Mouse (Mus musculus): Measurements from ENCODE around the gene Rgl1. TPM values are rescaled to one million over a fixed set of nuclear protein-coding genes. Genes with fewer than 3 reads are reported as not detected.

Gene Rgl1
- polyA plus RNA-seq, 2 experiments = 5.4 to 8.6 TPM

GRCm38 (mm10) chr1:152560477-152560876 lies 205.7 kb downstream of the Rgl1 start:
- DNase-seq (ENCODE audit: low read depth in 3 of 3, low spot score in 3 of 3) (no peak), ATAC-seq (ENCODE audit: insufficient read depth) (no peak)
- 80% methylated on average over 5 of the region's 5 CpGs for WGBS (ENCODE audit: insufficient replicate concordance)

DNA sequence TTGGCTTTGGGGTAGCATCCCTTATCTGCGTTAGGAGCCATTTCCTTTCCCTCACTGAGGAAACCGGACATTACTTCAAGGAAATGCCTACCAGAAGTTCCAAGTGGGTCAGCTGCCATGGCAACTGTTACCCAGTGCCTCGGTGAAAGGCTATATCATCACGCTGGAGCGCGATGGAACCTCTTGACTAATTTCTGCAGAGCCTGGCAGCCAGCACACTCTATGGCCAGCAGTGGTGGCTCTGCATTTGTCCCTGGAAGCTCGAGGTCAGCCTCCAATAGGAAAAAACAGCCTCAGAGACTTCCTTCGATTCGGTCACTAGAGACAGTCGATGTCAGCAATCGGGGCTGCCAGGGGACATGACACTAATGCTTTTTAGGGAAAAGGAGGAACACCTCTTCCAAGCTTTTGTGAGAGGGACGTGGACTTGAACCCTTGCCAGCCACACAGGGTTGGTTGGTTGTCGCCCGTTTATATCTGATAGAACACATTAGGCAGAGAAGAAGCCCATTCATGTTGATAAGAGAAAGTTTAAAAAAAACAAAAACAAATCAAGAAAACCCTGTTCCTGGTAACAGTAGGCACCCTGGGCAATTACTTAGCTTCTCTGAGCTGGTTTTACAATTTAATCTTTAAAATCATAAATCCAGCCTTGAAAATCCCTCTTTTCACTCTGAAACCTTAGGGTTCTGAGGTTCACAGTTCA lies 209.4 kb downstream of the Rgl1 start:
- DNase-seq (ENCODE audit: low read depth in 3 of 3, low spot score in 3 of 3) (no peak), ATAC-seq (ENCODE audit: insufficient read depth) (no peak)
- no peaks in the 10 kb centered on the region for H3K9me3 ChIP-seq (ENCODE audit: control insufficient read depth, low read length)
- no peaks in the 10 kb centered on the region for H3K27me3 ChIP-seq (ENCODE audit: control insufficient read depth, insufficient read depth, low read length)
- 39% methylated on average over 14 of the region's 14 CpGs for WGBS (ENCODE audit: insufficient replicate concordance)
- H3K27ac ChIP-seq = no peak overlapping the region
- H3K36me3 ChIP-seq (replicated peaks; ENCODE audit: control insufficient read depth, insufficient read depth, low read depth) = no peaks in the 10 kb centered on the region
- H3K9ac ChIP-seq (replicated peaks) = no peak overlapping the region
- H3K4me1 ChIP-seq (replicated peaks; ENCODE audit: control insufficient read depth in 2 of 2, insufficient read depth in 2 of 2, low read length in 1 of 2) = peaks cover 0 to 2% of the 10 kb centered on the region in 2 experiments; a peak in 1 of 4 replicates
- H3K4me2 ChIP-seq (ENCODE audit: low read depth) = no peak overlapping the region
- no peak for TF ChIP-seq CTCF (IDR thresholded peaks at IDR 0.05; ENCODE audit: low read depth)
- TF ChIP-seq EP300 (IDR thresholded peaks at IDR 0.05; ENCODE audit: low read depth) = no peak
- H3K4me3 ChIP-seq (ENCODE audit: insufficient read depth in 1 of 2, low read depth in 2 of 2, low read length in 2 of 2) = no peak overlapping the region

More at GRCm38 (mm10) chr1:152560477-152560876, 205.7 kb downstream of the Rgl1 start:
- H3K9me3 ChIP-seq (ENCODE audit: control insufficient read depth, low read length) = no peaks in the 10 kb centered on the region
- H3K36me3 ChIP-seq (replicated peaks; ENCODE audit: control insufficient read depth, insufficient read depth, low read depth) = no peaks in the 10 kb centered on the region
- no peak overlapping the region for H3K9ac ChIP-seq (replicated peaks)
- H3K4me2 ChIP-seq (ENCODE audit: low read depth) = no peak overlapping the region
- no peaks in the 10 kb centered on the region for H3K27me3 ChIP-seq (ENCODE audit: control insufficient read depth, insufficient read depth, low read length)
- H3K4me3 ChIP-seq (ENCODE audit: insufficient read depth in 1 of 2, low read depth in 2 of 2, low read length in 2 of 2) = no peak overlapping the region
- TF ChIP-seq EP300 (IDR thresholded peaks at IDR 0.05; ENCODE audit: low read depth) (no peak), CTCF (IDR thresholded peaks at IDR 0.05; ENCODE audit: low read depth) (no peak)
- H3K27ac ChIP-seq = no peak overlapping the region
- H3K4me1 ChIP-seq (replicated peaks; ENCODE audit: control insufficient read depth in 2 of 2, insufficient read depth in 2 of 2, low read length in 1 of 2) = peaks cover 0 to 2% of the 10 kb centered on the region in 2 experiments; a peak in 1 of 4 replicates

- no peaks in the 10 kb centered on the region for H3K36me3 ChIP-seq (replicated peaks; ENCODE audit: control insufficient read depth, insufficient read depth, low read depth)
- H3K27ac ChIP-seq = no peak overlapping the region
- no peak overlapping the region for H3K4me2 ChIP-seq (ENCODE audit: low read depth)
- no peaks in the 10 kb centered on the region for H3K27me3 ChIP-seq (ENCODE audit: control insufficient read depth, insufficient read depth, low read length)
- ATAC-seq (ENCODE audit: insufficient read depth) = no peak
- no peaks in the 10 kb centered on the region for H3K9me3 ChIP-seq (ENCODE audit: control insufficient read depth, low read length)
- no peak overlapping the region for H3K9ac ChIP-seq (replicated peaks)
- no peak for DNase-seq (ENCODE audit: low read depth in 3 of 3, low spot score in 3 of 3)
- no peak for TF ChIP-seq EP300 (IDR thresholded peaks at IDR 0.05; ENCODE audit: low read depth)
- TF ChIP-seq CTCF (IDR thresholded peaks at IDR 0.05; ENCODE audit: low read depth) = no peak
- H3K4me3 ChIP-seq (ENCODE audit: insufficient read depth in 1 of 2, low read depth in 2 of 2, low read length in 2 of 2) = no peak overlapping the region
- WGBS (ENCODE audit: insufficient replicate concordance) = 50% methylated on average over 7 of the region's 7 CpGs
- peaks cover 0 to 2% of the 10 kb centered on the region in 2 experiments; a peak in 1 of 4 replicates for H3K4me1 ChIP-seq (replicated peaks; ENCODE audit: control insufficient read depth in 2 of 2, insufficient read depth in 2 of 2, low read length in 1 of 2)
Measured at GRCm38 (mm10) chr1:152555944-152556573, 210.1 kb downstream of the Rgl1 start.

DNA sequence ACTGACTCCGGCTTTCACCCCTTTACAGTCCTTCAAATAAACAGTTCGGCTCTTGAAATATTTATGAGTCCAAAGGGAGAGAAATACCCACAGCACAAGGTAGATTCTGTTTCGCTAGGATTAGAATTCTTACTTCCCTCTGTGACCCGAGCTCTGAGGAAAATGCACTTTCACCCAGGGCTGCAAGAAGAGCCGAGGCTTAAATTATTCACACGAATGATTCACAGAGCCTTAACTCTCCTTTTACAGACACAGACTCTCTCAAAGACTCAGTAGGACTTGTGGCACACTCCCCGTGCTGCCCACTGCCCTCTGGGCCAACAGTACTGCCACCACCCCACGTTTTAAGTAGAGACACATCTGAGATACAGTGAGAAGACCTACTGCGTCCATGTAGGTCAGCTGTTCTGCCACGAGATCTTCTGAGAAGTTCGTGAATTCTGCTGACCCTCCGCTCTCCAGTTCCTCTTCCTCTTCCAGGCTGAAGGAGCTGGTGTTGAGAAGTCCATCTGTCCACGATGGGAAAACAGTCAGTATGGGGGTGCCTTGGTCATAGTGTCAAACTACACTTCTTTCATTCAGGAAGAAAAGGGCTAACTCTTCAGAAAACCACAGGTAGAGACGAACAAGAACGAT lies 212.1 kb downstream of the Rgl1 start:
- no peak overlapping the region for H3K4me3 ChIP-seq (ENCODE audit: insufficient read depth in 1 of 2, low read depth in 2 of 2, low read length in 2 of 2)
- H3K9me3 ChIP-seq (ENCODE audit: control insufficient read depth, low read length) = no peaks in the 10 kb centered on the region
- H3K27ac ChIP-seq = no peak overlapping the region
- H3K4me1 ChIP-seq (replicated peaks; ENCODE audit: control insufficient read depth in 2 of 2, insufficient read depth in 2 of 2, low read length in 1 of 2) = peaks cover 0 to 2% of the 10 kb centered on the region in 2 experiments; a peak in 1 of 4 replicates
- no peak overlapping the region for H3K4me2 ChIP-seq (ENCODE audit: low read depth)
- 43% methylated on average over 15 of the region's 15 CpGs for WGBS (ENCODE audit: insufficient replicate concordance)
- TF ChIP-seq EP300 (IDR thresholded peaks at IDR 0.05; ENCODE audit: low read depth) = no peak
- no peak for TF ChIP-seq CTCF (IDR thresholded peaks at IDR 0.05; ENCODE audit: low read depth)
- no peak for ATAC-seq (ENCODE audit: insufficient read depth)
- no peaks in the 10 kb centered on the region for H3K27me3 ChIP-seq (ENCODE audit: control insufficient read depth, insufficient read depth, low read length)
- no peaks in the 10 kb centered on the region for H3K36me3 ChIP-seq (replicated peaks; ENCODE audit: control insufficient read depth, insufficient read depth, low read depth)
- H3K9ac ChIP-seq (replicated peaks) = no peak overlapping the region
- no peak for DNase-seq (ENCODE audit: low read depth in 3 of 3, low spot score in 3 of 3)

- TF ChIP-seq EP300 (IDR thresholded peaks at IDR 0.05; ENCODE audit: low read depth) = no peak
- no peak for TF ChIP-seq CTCF (IDR thresholded peaks at IDR 0.05; ENCODE audit: low read depth)
- no peak overlapping the region for H3K4me3 ChIP-seq (ENCODE audit: insufficient read depth in 1 of 2, low read depth in 2 of 2, low read length in 2 of 2)
- no peaks in the 10 kb centered on the region for H3K36me3 ChIP-seq (replicated peaks; ENCODE audit: control insufficient read depth, insufficient read depth, low read depth)
- DNase-seq (ENCODE audit: low read depth in 3 of 3, low spot score in 3 of 3) (no peak), ATAC-seq (ENCODE audit: insufficient read depth) (no peak)
- no peak overlapping the region for H3K27ac ChIP-seq
- 45% methylated on average over 3 of the region's 3 CpGs for WGBS (ENCODE audit: insufficient replicate concordance)
- H3K9ac ChIP-seq (replicated peaks) = no peak overlapping the region
- H3K4me1 ChIP-seq (replicated peaks; ENCODE audit: control insufficient read depth in 2 of 2, insufficient read depth in 2 of 2, low read length in 1 of 2) = no peaks in the 10 kb centered on the region
- H3K27me3 ChIP-seq (ENCODE audit: control insufficient read depth, insufficient read depth, low read length) = no peaks in the 10 kb centered on the region
- H3K4me2 ChIP-seq (ENCODE audit: low read depth) = no peak overlapping the region
- H3K9me3 ChIP-seq (ENCODE audit: control insufficient read depth, low read length) = no peaks in the 10 kb centered on the region
Measured at GRCm38 (mm10) chr1:152550973-152551372, 215.2 kb downstream of the Rgl1 start.
